Mouse (Mus musculus): ENCODE data around the gene Nek5. TPM values are rescaled to one million over a fixed set of nuclear protein-coding genes. Genes with fewer than 3 reads are reported as not detected.
A peak's percentile ranks its signal among the peaks of the same experiment; 100 is the strongest.

Gene Nek5
- polyA plus RNA-seq, 1 experiment, result 0.66 TPM

- no peaks in the 10 kb centered on the region for H3K36me3 ChIP-seq (ENCODE audit: control insufficient read depth, insufficient read depth, low read length, poor library complexity, severe bottlenecking)
- H3K9me3 ChIP-seq (replicated peaks; ENCODE audit: control insufficient read depth, insufficient read depth, low read length, poor library complexity, severe bottlenecking), result no peaks in the 10 kb centered on the region
- TF ChIP-seq CTCF (IDR thresholded peaks at IDR 0.05; ENCODE audit: low read depth, low read length), result no peak
- no peak for TF ChIP-seq POLR2A (IDR thresholded peaks at IDR 0.05; ENCODE audit: insufficient read depth, low read length)
- TF ChIP-seq EP300 (IDR thresholded peaks at IDR 0.05; ENCODE audit: insufficient read depth, low read depth, low read length), result 0 out of 2 replicates have a peak, but pooled peaks have one; percentile 10
- H3K9ac ChIP-seq (ENCODE audit: low read depth, poor library complexity, severe bottlenecking), result peak overlapping the region; percentile 57
- peaks cover 6% of the 10 kb centered on the region for H3K4me1 ChIP-seq (ENCODE audit: control insufficient read depth, insufficient read depth, low read length)
- no peak overlapping the region for H3K27ac ChIP-seq (ENCODE audit: insufficient read depth, low read length)
- H3K27me3 ChIP-seq (ENCODE audit: control insufficient read depth, insufficient read depth, low read length, poor library complexity, severe bottlenecking), result no peaks in the 10 kb centered on the region
- peak overlapping the region; percentile 32 for H3K4me3 ChIP-seq (ENCODE audit: low read depth, low read length)
Measured at GRCm38 (mm10) chr8:22039468-22040152, 85.2 kb downstream of the Nek5 start.

- Histone ChIP-seq H3K9ac (ENCODE audit: low read depth, poor library complexity, severe bottlenecking) (no peak overlapping the region), H3K4me1 (ENCODE audit: control insufficient read depth, insufficient read depth, low read length) (no peaks in the 10 kb centered on the region)
- no peak for TF ChIP-seq EP300 (IDR thresholded peaks at IDR 0.05; ENCODE audit: insufficient read depth, low read depth, low read length)
- TF ChIP-seq CTCF (IDR thresholded peaks at IDR 0.05; ENCODE audit: low read depth, low read length), result no peak
- TF ChIP-seq POLR2A (IDR thresholded peaks at IDR 0.05; ENCODE audit: insufficient read depth, low read length), result no peak
Measured at GRCm38 (mm10) chr8:22037022-22037421, 87.8 kb downstream of the Nek5 start.

GRCm38 (mm10) chr8:22036137-22036536, 88.7 kb downstream of the Nek5 start:
- H3K9me3 ChIP-seq (replicated peaks; ENCODE audit: control insufficient read depth, insufficient read depth, low read length, poor library complexity, severe bottlenecking), result no peaks in the 10 kb centered on the region
- no peak overlapping the region for H3K9ac ChIP-seq (ENCODE audit: low read depth, poor library complexity, severe bottlenecking)
- TF ChIP-seq EP300 (IDR thresholded peaks at IDR 0.05; ENCODE audit: insufficient read depth, low read depth, low read length) (no peak), POLR2A (IDR thresholded peaks at IDR 0.05; ENCODE audit: insufficient read depth, low read length) (no peak), CTCF (IDR thresholded peaks at IDR 0.05; ENCODE audit: low read depth, low read length) (no peak)
- no peaks in the 10 kb centered on the region for H3K36me3 ChIP-seq (ENCODE audit: control insufficient read depth, insufficient read depth, low read length, poor library complexity, severe bottlenecking)
- H3K27me3 ChIP-seq (ENCODE audit: control insufficient read depth, insufficient read depth, low read length, poor library complexity, severe bottlenecking), result no peaks in the 10 kb centered on the region
- H3K4me1 ChIP-seq (ENCODE audit: control insufficient read depth, insufficient read depth, low read length), result no peaks in the 10 kb centered on the region
- no peak overlapping the region for H3K4me3 ChIP-seq (ENCODE audit: low read depth, low read length)
- H3K27ac ChIP-seq (ENCODE audit: insufficient read depth, low read length), result no peak overlapping the region

More at GRCm38 (mm10) chr8:22037022-22037421, 87.8 kb downstream of the Nek5 start:
- no peak overlapping the region for H3K27ac ChIP-seq (ENCODE audit: insufficient read depth, low read length)
- no peaks in the 10 kb centered on the region for H3K27me3 ChIP-seq (ENCODE audit: control insufficient read depth, insufficient read depth, low read length, poor library complexity, severe bottlenecking)
- H3K36me3 ChIP-seq (ENCODE audit: control insufficient read depth, insufficient read depth, low read length, poor library complexity, severe bottlenecking), result no peaks in the 10 kb centered on the region
- H3K4me3 ChIP-seq (ENCODE audit: low read depth, low read length), result no peak overlapping the region
- no peaks in the 10 kb centered on the region for H3K9me3 ChIP-seq (replicated peaks; ENCODE audit: control insufficient read depth, insufficient read depth, low read length, poor library complexity, severe bottlenecking)

- Histone ChIP-seq H3K4me1 (ENCODE audit: control insufficient read depth, insufficient read depth, low read length) (no peaks in the 10 kb centered on the region), H3K36me3 (ENCODE audit: control insufficient read depth, insufficient read depth, low read length, poor library complexity, severe bottlenecking) (no peaks in the 10 kb centered on the region), H3K27me3 (ENCODE audit: control insufficient read depth, insufficient read depth, low read length, poor library complexity, severe bottlenecking) (no peaks in the 10 kb centered on the region), H3K4me3 (ENCODE audit: low read depth, low read length) (no peak overlapping the region), H3K9ac (ENCODE audit: low read depth, poor library complexity, severe bottlenecking) (no peak overlapping the region), H3K27ac (ENCODE audit: insufficient read depth, low read length) (no peak overlapping the region), H3K9me3 (replicated peaks; ENCODE audit: control insufficient read depth, insufficient read depth, low read length, poor library complexity, severe bottlenecking) (no peaks in the 10 kb centered on the region)
- no peak for TF ChIP-seq POLR2A (IDR thresholded peaks at IDR 0.05; ENCODE audit: insufficient read depth, low read length)
Measured at GRCm38 (mm10) chr8:22030990-22031389, 93.9 kb downstream of the Nek5 start.

- no peaks in the 10 kb centered on the region for H3K27me3 ChIP-seq (ENCODE audit: control insufficient read depth, insufficient read depth, low read length, poor library complexity, severe bottlenecking)
- no peak for TF ChIP-seq EP300 (IDR thresholded peaks at IDR 0.05; ENCODE audit: insufficient read depth, low read depth, low read length)
- peak; percentile 4 for TF ChIP-seq CTCF (IDR thresholded peaks at IDR 0.05; ENCODE audit: low read depth, low read length)
- H3K36me3 ChIP-seq (ENCODE audit: control insufficient read depth, insufficient read depth, low read length, poor library complexity, severe bottlenecking), result no peaks in the 10 kb centered on the region
- H3K9ac ChIP-seq (ENCODE audit: low read depth, poor library complexity, severe bottlenecking), result no peak overlapping the region
- no peak overlapping the region for H3K27ac ChIP-seq (ENCODE audit: insufficient read depth, low read length)
- no peak overlapping the region for H3K4me3 ChIP-seq (ENCODE audit: low read depth, low read length)
- H3K9me3 ChIP-seq (replicated peaks; ENCODE audit: control insufficient read depth, insufficient read depth, low read length, poor library complexity, severe bottlenecking), result no peaks in the 10 kb centered on the region
- no peaks in the 10 kb centered on the region for H3K4me1 ChIP-seq (ENCODE audit: control insufficient read depth, insufficient read depth, low read length)
Measured at GRCm38 (mm10) chr8:22028973-22029372, 95.9 kb downstream of the Nek5 start.

GRCm38 (mm10) chr8:22025241-22025640, 99.6 kb downstream of the Nek5 start:
- no peaks in the 10 kb centered on the region for H3K9me3 ChIP-seq (replicated peaks; ENCODE audit: control insufficient read depth, insufficient read depth, low read length, poor library complexity, severe bottlenecking)
- no peak for TF ChIP-seq CTCF (IDR thresholded peaks at IDR 0.05; ENCODE audit: low read depth, low read length)
- TF ChIP-seq EP300 (IDR thresholded peaks at IDR 0.05; ENCODE audit: insufficient read depth, low read depth, low read length), result no peak
- no peak for TF ChIP-seq POLR2A (IDR thresholded peaks at IDR 0.05; ENCODE audit: insufficient read depth, low read length)

More at GRCm38 (mm10) chr8:22025241-22025640, 99.6 kb downstream of the Nek5 start:
- H3K27me3 ChIP-seq (ENCODE audit: control insufficient read depth, insufficient read depth, low read length, poor library complexity, severe bottlenecking), result no peaks in the 10 kb centered on the region
- H3K4me1 ChIP-seq (ENCODE audit: control insufficient read depth, insufficient read depth, low read length), result no peaks in the 10 kb centered on the region
- no peak overlapping the region for H3K27ac ChIP-seq (ENCODE audit: insufficient read depth, low read length)
- no peaks in the 10 kb centered on the region for H3K36me3 ChIP-seq (ENCODE audit: control insufficient read depth, insufficient read depth, low read length, poor library complexity, severe bottlenecking)
- H3K9ac ChIP-seq (ENCODE audit: low read depth, poor library complexity, severe bottlenecking), result no peak overlapping the region
- H3K4me3 ChIP-seq (ENCODE audit: low read depth, low read length), result no peak overlapping the region

Other genes with a start within 250 kb of the Nek5 start
- not detected in 2 replicates for gene Defb9, start 239.6 kb downstream of the Nek5 start, polyA plus RNA-seq (2011; ENCODE audit: insufficient read depth, insufficient read length, low read depth, missing spikeins)
- not detected in 2 replicates for gene Defb11, start 218.6 kb downstream of the Nek5 start, polyA plus RNA-seq (2011; ENCODE audit: insufficient read depth, insufficient read length, low read depth, missing spikeins)
- gene Defb15, start 192.3 kb downstream of the Nek5 start, polyA plus RNA-seq (2011; ENCODE audit: insufficient read depth, insufficient read length, low read depth, missing spikeins), result not detected in 2 replicates
- gene Defb35, start 186.7 kb downstream of the Nek5 start, polyA plus RNA-seq (2011; ENCODE audit: insufficient read depth, insufficient read length, low read depth, missing spikeins), result not detected in 2 replicates
- gene Defb13, start 178.3 kb downstream of the Nek5 start, polyA plus RNA-seq (2011; ENCODE audit: insufficient read depth, insufficient read length, low read depth, missing spikeins), result not detected in 2 replicates
- not detected in 2 replicates for gene Fam90a1a, start 166.3 kb downstream of the Nek5 start, polyA plus RNA-seq (2011; ENCODE audit: insufficient read depth, insufficient read length, low read depth, missing spikeins)
- gene Ccdc70, start 155.3 kb downstream of the Nek5 start, polyA plus RNA-seq (2011; ENCODE audit: insufficient read depth, insufficient read length, low read depth, missing spikeins), result not detected in 2 replicates
- 2.1 and 2.5 TPM in 2 replicates for gene Atp7b, start 64.7 kb downstream of the Nek5 start, polyA plus RNA-seq (2011; ENCODE audit: insufficient read depth, insufficient read length, low read depth, missing spikeins)
- 24.2 and 28.5 TPM in 2 replicates for gene Alg11, start 64.3 kb downstream of the Nek5 start, polyA plus RNA-seq (2011; ENCODE audit: insufficient read depth, insufficient read length, low read depth, missing spikeins)
- gene Nek3, start 41.4 kb upstream of the Nek5 start, polyA plus RNA-seq (2011; ENCODE audit: insufficient read depth, insufficient read length, low read depth, missing spikeins), result 8.4 and 11.2 TPM in 2 replicates
- gene Ckap2, start 60.8 kb upstream of the Nek5 start, polyA plus RNA-seq (2011; ENCODE audit: insufficient read depth, insufficient read length, low read depth, missing spikeins), result 157 and 168 TPM in 2 replicates
- gene Vps36, start 67.8 kb upstream of the Nek5 start, polyA plus RNA-seq (2011; ENCODE audit: insufficient read depth, insufficient read length, low read depth, missing spikeins), result 52.4 and 55.7 TPM in 2 replicates
- gene Thsd1, start 102.3 kb upstream of the Nek5 start, polyA plus RNA-seq (2011; ENCODE audit: insufficient read depth, insufficient read length, low read depth, missing spikeins), result 0.63 and 0.91 TPM in 2 replicates
- not detected in 2 replicates for gene Tpte, start 158.4 kb upstream of the Nek5 start, polyA plus RNA-seq (2011; ENCODE audit: insufficient read depth, insufficient read length, low read depth, missing spikeins)

Measured in ES-Bruce4 (cell line).